Mouse (Mus musculus): ENCODE measurements around the gene Stt3a.

Stt3a gene

GRCm38 (mm10) chr9:36767203-36768143 lies at the start of gene Stt3a:
Stt3a (minus strand) TSS chr9:36767679.
- DNase-seq (ENCODE audit: low read depth, low spot score): peak; percentile 100

- DNase-seq (ENCODE audit: low read depth, low spot score): peak; percentile 73
Observed at GRCm38 (mm10) chr9:36814486-36814885, 47.0 kb upstream of the Stt3a start.

GRCm38 (mm10) chr9:36808126-36808785 lies 40.8 kb upstream of the Stt3a start:
- no peak for DNase-seq (ENCODE audit: low read depth, low spot score)

GRCm38 (mm10) chr9:36805256-36805975 lies 37.9 kb upstream of the Stt3a start:
- DNase-seq (ENCODE audit: low read depth, low spot score): no peak

- DNase-seq (ENCODE audit: low read depth, low spot score): peak; percentile 47
Observed at GRCm38 (mm10) chr9:36803926-36804325, 36.4 kb upstream of the Stt3a start.

GRCm38 (mm10) chr9:36803386-36803785 lies 35.9 kb upstream of the Stt3a start:
- DNase-seq (ENCODE audit: low read depth, low spot score): peak; percentile 78

- DNase-seq (ENCODE audit: low read depth, low spot score): peak; percentile 72
Observed at GRCm38 (mm10) chr9:36802951-36803350, 35.5 kb upstream of the Stt3a start.

GRCm38 (mm10) chr9:36801961-36802360 lies 34.5 kb upstream of the Stt3a start:
- peak; percentile 42 for DNase-seq (ENCODE audit: low read depth, low spot score)

GRCm38 (mm10) chr9:36796781-36797555 lies 29.5 kb upstream of the Stt3a start, which contains the start of gene Ei24:
Ei24 (minus strand) TSS chr9:36797393.
- peak; percentile 72 for DNase-seq (ENCODE audit: low read depth, low spot score)

GRCm38 (mm10) chr9:36796224-36796623 lies 28.7 kb upstream of the Stt3a start:
- no peak for DNase-seq (ENCODE audit: low read depth, low spot score)

GRCm38 (mm10) chr9:36795556-36795955 lies 28.1 kb upstream of the Stt3a start:
- no peak for DNase-seq (ENCODE audit: low read depth, low spot score)

GRCm38 (mm10) chr9:36794487-36794886 lies 27.0 kb upstream of the Stt3a start:
- DNase-seq (ENCODE audit: low read depth, low spot score): peak; percentile 72

GRCm38 (mm10) chr9:36792191-36792590 lies 24.7 kb upstream of the Stt3a start:
- DNase-seq (ENCODE audit: low read depth, low spot score): no peak

- DNase-seq (ENCODE audit: low read depth, low spot score): no peak
Observed at GRCm38 (mm10) chr9:36783921-36784320, 16.4 kb upstream of the Stt3a start.

- no peak for DNase-seq (ENCODE audit: low read depth, low spot score)
Observed at GRCm38 (mm10) chr9:36769048-36769413, 1.6 kb upstream of the Stt3a start.

- no peak for DNase-seq (ENCODE audit: low read depth, low spot score)
Observed at GRCm38 (mm10) chr9:36768156-36769047, 923 bp upstream of the Stt3a start.

GRCm38 (mm10) chr9:36764378-36764777 lies 3.1 kb downstream of the Stt3a start:
- no peak for DNase-seq (ENCODE audit: low read depth, low spot score)

GRCm38 (mm10) chr9:36727034-36727755 lies 40.3 kb downstream of the Stt3a start, which contains the start of gene Chek1:
Chek1 (minus strand) TSS chr9:36727065.
- DNase-seq (ENCODE audit: low read depth, low spot score): no peak
